Mouse (Mus musculus) large intestine, adult 2 months (tissue): ENCODE measurements around the gene Gm42417. TPM values are rescaled to one million over a fixed set of nuclear protein-coding genes. Genes with fewer than 3 reads are reported as not detected.

Experiments
- DNase-seq: peaks from one replicate; pipeline ENCODE4 v3.0.0-alpha.2; 2012; ENCODE audit warnings: low read depth, low spot score
- WGBS: fragments of 180-500 bp; shearing (Covaris S2); methylation state at CpG from one replicate; pipeline ENCODE4 v1.1.7; 2018; 5-methylcytosine and 5-hydroxymethylcytosine counted together
- polyA plus RNA-seq: library from polyadenylated mRNA; depleted of rRNA; stranded (reverse); fragments of >200 nt; gene quantifications from 2 replicates; pipeline ENCODE4 v1.2.3, GENCODE M21; 2012; rRNA removed

Gm42417 gene
- polyA plus RNA-seq = 0.08 TPM in 1 of 2 replicates, not detected in the other

DNA sequence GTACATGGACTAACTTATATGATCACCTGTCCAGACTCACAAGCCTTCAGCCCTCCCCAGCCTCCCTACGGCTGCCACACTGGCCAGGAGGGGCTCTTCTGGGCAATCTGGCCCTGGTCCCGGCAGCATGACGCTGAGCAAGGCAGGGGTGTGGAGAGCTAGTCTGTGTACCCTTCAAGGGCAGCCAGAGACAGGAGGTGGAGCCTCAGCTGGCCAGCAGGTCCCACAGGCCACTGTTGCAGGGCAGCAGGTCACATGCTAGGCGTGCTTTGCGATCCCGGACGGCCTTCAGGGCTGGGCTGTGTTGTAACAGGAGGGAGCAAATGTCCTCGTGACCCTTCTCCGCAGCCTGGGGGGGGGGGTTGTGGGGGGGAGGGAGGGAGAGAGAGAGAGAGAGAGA, at the start of gene Gm42417:
Gene Gm42417, minus strand, starts transcription at position 244 of the 400 bp plus-strand sequence.
- DNase-seq = no peak
- WGBS = 50% methylated on average over 9 of the region's 9 CpGs

DNA sequence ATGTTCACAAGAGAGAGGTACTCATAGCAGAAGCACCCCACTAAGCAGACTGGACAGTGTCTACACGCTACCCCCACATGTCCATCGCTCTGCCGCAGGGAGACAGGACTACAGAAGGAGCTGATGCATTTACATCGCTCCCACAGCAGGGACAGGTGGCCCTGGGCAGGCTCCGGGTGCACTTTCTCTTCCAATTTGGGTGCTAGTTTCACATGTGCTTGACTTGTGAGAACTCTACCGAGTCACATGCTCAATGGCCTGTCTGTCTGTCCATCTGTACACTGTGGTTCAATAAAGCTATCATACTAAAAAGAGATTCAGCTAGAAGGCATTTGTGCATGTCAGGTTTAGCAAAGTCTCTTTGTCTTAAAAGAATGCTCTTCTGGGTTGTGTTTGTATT, 48.6 kb upstream of the Gm42417 start:
- no peak for DNase-seq
- 88% methylated on average over 6 of the region's 6 CpGs for WGBS

DNA sequence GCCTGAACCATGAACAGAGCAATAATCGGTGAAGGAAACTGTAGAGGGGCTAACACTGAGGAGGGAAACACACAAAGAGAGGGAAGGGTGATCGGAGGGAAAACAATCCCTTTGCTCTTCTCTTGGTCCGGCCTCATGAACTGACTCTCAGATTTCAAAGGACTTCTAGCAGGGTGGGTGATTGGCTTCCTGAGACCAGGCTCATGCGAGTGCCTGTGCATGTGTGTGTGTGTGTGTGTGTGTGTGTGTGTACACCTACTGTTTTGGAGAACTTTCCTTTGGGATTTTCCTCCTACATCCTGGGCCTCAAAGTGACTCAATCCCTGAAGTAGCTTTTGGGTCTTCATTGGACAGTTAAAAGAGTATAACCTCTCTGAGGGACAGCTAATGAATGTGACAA, 47.1 kb upstream of the Gm42417 start:
- DNase-seq = no peak
- 94% methylated on average over 4 of the region's 4 CpGs for WGBS

DNA sequence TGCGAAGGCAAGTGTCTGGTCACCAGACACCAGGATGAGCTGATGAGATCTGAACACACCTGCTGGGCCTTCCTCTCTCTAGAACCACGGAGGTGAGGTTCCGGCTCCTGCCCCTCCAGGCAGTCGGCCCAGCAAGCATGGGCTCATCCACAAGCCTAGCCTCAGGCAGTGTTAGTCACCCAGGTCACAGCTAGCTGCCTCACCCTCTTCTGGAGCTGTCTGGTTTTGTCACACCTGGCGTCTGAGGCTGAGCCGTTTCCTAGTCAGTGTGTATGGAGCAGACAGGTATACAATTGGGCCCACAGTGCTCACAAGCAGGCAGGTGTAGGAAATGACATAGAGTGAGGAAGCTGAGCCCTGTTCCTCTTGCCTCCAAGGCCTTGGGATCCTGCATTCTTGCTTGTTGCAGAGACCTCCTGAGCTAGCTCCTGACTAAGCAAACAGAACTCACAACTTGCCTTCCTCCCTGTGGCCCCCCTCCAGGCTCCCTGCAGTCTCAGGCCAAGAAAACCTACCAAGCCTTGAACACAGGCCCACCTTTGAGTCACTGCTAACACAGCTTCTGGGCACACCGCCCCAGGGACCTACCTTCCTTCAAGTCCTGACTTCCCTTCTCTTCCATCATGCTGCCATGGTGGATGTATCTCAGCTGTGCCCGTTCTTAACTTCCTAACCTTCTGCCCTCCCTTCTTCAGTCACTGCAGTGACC, 44.3 kb upstream of the Gm42417 start:
- WGBS = 59% methylated on average over 8 of the region's 8 CpGs

DNA sequence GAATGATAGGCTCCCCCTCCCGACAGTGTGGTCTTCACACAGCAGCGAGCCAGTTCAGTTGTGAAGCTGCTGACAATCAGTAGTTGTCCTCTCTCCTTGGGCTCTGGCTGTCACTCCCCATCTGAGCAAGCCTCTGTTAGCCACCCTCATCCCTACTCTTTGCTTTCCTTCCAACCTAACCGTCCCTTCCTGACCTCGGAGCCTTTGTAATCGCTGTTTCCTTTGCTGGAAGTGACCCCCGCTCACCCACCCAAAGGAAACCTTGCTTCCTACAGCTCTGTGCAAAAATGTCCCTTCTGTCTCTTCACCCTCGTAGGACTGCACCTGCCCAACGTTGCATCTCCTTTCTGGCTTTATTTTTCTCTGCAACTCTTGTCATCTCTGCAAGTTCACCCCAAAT, 43.0 kb upstream of the Gm42417 start:
- no peak for DNase-seq
- 81% methylated on average over 8 of the region's 8 CpGs for WGBS

More for the DNA sequence above, 44.3 kb upstream of the Gm42417 start:
- no peak for DNase-seq

DNA sequence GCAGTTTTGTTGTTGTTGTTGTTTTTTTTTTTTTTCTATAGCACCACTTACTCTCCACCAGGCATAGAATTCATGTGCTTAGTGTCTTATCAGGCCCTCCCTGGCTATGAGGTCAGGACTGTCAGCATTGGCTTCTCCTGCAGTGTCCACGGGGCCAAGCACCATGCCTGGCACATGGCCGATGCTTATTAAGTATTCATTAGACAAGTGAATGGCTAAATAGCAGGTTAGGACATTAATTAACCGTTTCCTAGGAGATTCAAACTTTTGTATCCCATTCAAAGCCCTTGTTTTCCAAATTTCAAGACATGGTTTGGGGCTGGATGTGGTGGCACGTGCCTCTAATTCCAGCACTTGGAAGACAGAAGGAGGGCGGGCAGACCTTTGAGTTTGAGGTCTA, 42.0 kb upstream of the Gm42417 start:
- 83% methylated on average over 5 of the region's 5 CpGs for WGBS

DNA sequence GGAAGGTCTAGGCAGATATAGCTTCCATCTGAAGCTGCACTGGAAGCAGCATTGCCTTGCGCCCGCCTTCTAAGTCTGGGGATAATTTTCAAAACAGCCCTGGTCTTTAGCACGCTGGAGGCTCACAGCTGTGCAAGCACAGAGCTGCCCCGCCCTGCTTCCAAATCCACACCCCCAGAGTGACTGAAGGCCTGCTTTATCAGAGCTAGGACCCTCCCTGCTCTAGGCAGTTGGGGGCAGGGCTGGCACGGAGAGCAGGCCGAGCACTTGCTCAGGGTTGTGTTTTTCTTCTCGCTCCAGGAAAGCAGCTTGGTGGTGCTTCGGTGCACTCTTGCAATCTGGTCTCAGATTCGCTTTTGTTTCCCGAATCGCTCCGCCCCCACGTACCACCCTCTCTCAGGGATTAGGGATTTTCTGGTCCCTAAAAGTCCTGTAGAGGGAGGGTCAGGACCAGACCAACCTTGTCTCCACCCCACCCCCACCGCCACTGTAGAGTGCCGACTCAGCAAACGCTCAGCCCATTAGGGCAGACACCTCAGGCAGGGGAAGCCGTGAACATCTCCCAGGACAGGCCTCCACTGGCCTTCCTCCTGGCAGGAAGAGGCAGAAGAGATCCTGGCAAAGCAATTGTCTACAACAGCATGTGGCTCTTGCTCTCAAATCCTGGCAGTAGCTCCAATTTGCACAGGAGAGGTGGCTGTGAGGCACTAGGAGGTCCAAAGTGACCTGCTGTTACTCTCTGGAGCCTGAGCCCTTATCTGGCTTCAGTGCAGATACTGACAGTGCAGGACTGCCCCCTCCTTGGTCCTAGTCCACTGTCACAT, 41.4 kb upstream of the Gm42417 start:
- WGBS = 6% methylated on average over 17 of the region's 17 CpGs
- DNase-seq = no peak

More for the DNA sequence above, 42.0 kb upstream of the Gm42417 start:
- no peak for DNase-seq

DNA sequence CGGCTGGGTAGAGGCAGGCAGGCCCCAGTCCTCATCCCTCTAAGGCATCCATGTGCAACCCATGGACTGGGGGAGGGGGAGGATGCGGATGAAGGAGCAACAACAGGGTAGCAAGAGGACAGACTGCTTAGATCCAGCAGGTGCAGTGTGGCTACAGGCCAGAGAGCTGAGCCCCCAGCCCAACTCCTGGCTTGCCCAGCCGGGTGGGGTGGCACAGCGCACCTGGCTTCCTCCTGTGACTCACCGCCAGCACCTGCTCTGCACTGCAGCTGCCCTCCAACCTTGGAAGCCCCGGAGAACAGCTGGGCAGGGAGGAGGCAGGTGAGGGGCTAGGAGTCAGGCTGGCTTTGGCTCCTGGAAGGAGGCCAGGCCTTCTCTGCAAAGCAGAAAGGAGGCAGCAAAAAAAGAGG, 40.8 kb upstream of the Gm42417 start:
- 15% methylated on average over 6 of the region's 6 CpGs for WGBS
- DNase-seq = no peak

DNA sequence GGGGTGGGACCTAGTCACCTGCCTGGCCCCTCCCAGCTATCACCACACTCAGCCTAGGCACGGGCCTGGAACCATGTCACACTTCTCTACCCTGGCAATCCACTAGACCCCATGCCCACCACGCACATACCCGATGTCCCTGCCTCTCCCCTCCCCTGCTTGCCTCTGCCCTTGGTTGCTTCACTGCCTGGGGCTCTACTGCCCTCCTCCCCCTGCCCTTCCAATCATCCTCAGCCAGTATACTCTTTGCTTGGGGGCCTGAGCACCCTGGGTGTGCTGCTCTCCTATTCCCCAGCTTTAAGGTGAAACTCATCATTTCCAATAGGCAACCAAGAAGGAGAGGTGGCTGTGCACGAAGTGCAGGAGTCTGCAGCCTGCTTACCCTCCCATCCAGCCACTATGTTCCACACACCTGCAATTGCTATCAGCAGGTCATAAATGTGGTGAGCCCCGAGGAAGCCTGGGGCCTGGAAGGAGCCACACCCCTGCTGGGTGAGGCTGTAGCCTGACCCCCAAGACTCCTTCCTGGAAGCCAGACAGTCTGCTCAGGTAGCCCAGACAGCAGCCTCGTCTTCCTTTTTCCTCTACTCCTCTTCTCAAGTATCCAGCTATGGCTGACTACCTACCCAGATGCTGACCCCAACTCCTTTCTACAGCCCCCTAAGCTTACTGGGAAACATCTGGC, 37.9 kb upstream of the Gm42417 start:
- no peak for DNase-seq
- WGBS = 36% methylated on average over 6 of the region's 6 CpGs

DNA sequence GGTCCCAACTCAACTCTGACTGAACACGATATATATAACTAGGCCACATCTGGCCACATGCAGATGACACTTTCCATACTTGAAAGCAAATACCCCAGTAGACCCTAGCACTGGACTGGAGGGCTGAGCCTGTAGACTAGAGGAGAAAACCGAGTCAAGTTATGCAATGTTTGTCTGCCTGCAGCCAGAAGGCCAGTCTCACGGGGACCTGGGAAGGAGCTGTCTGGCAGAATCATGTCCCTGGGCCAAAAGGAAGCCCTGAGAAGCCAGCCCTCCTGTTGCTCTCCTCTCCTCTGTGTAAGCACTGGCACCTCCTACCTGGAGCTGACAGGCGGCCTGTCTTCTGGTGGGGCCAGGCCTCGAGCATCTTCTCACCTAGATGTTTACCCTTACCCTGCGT, 36.1 kb upstream of the Gm42417 start:
- no peak for DNase-seq
- 40% methylated on average over 6 of the region's 6 CpGs for WGBS

DNA sequence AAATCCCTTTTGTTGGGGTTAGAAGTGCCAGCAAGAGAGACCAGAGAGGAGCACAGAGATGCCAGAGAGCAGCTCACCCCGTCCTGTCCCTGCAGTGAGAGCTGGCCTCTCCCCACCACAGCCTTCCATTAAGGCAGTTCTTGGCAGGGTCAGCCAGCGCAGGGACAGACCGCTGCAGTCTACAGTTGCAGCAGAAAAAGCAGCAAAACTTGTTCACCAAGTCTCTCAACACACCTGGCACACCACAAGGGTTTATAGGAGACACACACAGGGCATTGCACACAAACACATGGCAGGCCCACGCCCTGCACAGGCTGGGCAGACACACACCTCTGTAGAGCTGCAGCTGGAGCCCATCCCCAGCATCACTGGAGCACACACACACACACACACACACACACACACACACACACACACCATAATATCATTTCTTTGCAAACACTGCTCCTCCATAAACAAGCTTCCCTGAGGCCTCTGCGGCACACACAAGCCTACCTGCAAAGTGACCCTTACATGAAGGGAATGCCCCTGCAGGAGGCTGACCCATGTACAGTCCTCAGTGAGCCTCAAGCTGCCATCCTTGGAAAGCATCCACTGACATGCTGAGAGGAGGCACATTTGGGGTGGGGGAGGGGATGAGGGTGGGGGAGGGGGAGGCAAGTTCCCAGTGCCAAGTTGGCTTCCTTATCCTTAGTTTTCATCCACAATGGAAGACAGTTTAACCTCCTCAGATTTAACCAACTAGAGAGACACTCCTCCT, 35.1 kb upstream of the Gm42417 start:
- 30% methylated on average over 5 of the region's 5 CpGs for WGBS
- no peak for DNase-seq

DNA sequence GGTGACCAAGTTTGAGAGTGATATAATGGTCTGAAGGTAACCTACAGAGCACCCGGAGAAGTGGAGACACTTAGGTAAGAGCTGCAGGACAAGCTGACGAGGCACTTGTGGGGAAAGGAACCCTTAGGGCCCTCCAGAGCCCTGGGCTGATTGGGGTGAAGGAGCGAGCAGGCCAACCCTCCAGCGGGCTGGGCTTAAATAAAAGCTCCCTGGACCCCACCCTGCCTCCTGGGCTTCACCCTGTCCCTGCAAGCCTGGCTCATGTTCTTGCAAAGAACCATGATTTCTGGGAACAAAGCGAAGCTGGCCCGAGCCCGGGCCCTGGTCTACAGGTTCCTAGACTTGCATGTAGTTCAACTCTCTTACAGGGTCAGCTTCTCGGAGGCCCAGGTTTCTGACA, 34.3 kb upstream of the Gm42417 start:
- DNase-seq = no peak
- WGBS = 53% methylated on average over 8 of the region's 8 CpGs

DNA sequence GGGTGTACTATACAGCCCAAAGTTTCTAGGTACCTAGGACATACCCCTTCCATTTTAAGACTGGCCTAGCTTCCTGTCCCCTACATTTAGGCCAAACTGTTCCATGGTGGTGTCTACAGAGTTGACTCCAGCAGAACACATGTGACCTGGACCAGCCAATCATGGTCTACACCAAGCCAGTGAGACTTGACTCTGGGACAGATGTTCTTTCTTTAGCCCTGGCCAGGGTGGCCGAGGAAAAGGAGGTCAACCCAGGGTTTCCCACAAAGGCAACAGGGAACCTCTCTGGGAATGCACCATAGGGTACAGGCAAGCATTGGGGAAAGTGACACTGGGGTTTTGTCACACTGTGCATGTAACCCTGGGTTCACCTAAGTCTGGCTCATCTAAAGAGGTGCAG, 33.5 kb upstream of the Gm42417 start:
- WGBS = 61% methylated on average over 1 of the region's 1 CpGs
- no peak for DNase-seq

DNA sequence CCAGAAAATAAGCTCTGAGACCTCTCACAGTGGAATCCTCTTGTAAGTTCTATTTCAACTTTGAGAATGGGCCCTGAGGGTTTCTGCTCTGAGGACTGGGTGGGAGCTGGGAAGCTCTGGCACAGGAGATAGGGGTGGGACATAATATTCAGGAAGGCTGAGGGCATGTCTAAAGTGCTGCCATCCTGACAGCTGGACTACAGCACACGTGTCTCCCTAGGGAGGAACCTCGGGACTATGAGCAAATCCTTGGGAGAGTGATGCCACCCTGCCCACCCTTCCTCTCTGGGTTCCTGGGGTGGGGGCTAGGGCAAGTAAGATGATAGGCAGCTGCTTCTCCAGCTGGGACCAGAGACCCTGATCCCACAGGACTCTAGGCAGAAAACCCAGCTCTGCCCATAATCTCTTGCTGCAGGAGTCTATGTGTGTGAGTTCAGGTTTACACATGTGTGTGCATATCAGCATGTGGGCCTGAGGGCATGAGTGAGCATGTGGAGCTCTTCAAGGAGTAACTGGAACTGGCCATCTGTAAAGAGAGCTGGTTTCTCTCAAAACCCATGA, 33.0 kb upstream of the Gm42417 start:
- 60% methylated on average over 2 of the region's 2 CpGs for WGBS
- DNase-seq = no peak

DNA sequence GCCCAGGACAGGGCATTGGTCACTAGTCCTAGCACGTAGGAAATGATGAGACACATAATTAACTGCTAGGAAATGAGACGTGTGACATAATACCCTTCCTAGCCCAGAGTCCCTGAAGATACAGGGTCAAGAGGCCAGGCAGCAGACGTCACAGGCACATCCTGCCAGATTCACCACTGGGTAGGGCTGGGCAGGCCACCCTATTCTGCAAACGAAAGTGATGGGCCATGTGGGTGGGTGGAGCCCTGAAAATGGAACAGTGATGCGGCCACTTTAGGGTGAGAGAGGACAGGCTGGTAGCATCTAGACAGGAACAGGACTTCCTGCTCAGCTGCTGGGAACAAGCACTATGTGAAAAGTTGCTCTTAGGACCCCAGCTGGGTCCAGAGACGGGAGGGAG, 32.4 kb upstream of the Gm42417 start:
- 51% methylated on average over 6 of the region's 6 CpGs for WGBS
- no peak for DNase-seq

DNA sequence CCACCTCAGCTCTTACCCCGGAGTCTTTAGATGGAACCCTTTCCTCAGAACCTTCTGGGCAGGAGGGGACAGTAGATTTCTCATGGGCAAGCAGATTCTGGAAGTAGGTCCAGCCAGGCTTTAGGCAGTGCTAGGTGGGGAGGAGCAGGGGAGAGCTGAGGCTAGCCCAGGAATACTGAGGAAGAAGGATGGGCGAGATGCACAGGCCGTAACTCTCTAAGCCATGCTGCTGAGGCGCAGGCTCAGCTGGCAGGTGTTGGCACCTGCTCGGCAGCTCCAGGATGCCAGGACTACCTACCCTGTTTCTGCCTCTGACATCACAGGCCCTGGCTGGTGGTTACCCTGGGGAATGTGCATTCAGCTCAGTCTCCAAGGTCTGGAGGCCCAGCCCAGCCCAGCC, 31.1 kb upstream of the Gm42417 start:
- DNase-seq = no peak
- 39% methylated on average over 5 of the region's 5 CpGs for WGBS

DNA sequence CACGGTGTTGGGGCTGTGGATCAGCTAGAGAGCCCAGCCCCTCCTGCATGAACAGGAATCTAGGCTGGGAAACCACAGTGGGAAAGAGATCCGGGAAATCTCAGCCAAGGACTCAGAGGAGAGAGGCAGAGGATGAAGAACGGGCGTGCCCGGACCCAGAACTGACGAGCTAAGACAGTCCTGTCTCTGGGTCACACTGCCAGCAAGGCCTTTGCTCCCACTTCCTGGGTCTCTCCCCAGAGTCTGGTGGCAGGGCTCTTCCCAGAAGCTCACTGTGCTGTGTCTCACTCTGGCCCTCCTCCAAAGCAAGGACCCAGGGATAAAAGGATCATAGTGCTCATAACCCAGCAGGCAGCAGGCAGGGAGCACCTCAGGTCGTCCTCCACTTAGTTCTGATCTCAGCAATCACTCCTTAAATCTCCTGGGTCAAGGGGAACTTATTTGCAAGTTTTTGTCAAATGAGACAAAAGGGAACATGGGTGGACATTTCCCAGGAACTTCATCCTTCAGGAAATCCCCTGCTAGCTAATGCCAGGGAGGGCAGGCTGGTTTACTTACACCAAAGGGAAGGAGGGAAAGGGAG, 30.6 kb upstream of the Gm42417 start:
- no peak for DNase-seq
- 21% methylated on average over 7 of the region's 7 CpGs for WGBS

DNA sequence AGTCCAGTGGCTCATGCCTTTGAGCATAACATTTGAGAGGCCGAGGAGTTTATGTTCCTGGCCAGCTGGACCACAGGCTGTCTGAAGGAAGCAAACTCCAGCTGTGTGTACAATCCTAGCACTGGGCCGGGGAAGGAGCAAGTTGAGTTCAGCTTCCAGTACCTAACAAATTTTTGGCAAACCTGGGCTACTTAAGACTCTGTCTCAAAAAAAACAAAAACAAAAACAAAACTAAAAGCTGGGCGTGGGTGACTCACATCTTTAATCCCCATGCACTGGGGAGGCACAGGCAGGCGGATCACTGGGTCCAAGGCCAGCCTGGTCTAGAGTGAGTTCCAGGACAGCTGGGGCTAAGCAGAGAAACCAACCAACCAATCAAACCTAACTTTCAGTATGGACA, 29.5 kb upstream of the Gm42417 start:
- WGBS = 57% methylated on average over 4 of the region's 4 CpGs
- no peak for DNase-seq
